Mouse (Mus musculus) neural tube, embryonic 13.5 days (tissue): Measurements from ENCODE around the gene Kcnma1. TPM values are rescaled to one million over a fixed set of nuclear protein-coding genes. Genes with fewer than 3 reads are reported as not detected.

Source experiments
- ATAC-seq: fragments of 200-750 bp; cut with Nextera tagmentation; 2 replicates; pipeline ENCODE4 v1.8.0; 2017; ENCODE audit warnings: low read depth, mild to moderate bottlenecking, moderate TSS enrichment, moderate library complexity
- H3K27ac ChIP-seq: fragments of 300-500 bp; sonication (generic); replicated peaks from 2 replicates; pipeline ENCODE4 v1.5.1; 2015; ENCODE audit warnings: moderate library complexity, mild to moderate bottlenecking, inconsistent platforms
- H3K27me3 ChIP-seq: fragments of 300-500 bp; sonication (generic); 2 replicates; pipeline ENCODE4 v1.6.1; 2015; ENCODE audit warnings: mild to moderate bottlenecking, inconsistent platforms
- H3K36me3 ChIP-seq: fragments of 300-500 bp; sonication (generic); 2 replicates; pipeline ENCODE4 v1.6.1; 2015; ENCODE audit warnings: mild to moderate bottlenecking, inconsistent platforms
- H3K4me1 ChIP-seq: fragments of 300-500 bp; sonication (generic); replicated peaks from 2 replicates; pipeline ENCODE4 v1.6.1; 2015; ENCODE audit warnings: inconsistent platforms
- H3K4me2 ChIP-seq: fragments of 300-500 bp; sonication (generic); 2 replicates; pipeline ENCODE4 v1.6.1; 2015; ENCODE audit warnings: inconsistent platforms, mild to moderate bottlenecking, moderate library complexity
- H3K4me3 ChIP-seq: fragments of 300-500 bp; sonication (generic); 2 replicates; pipeline ENCODE4 v1.5.1; 2015; ENCODE audit warnings: mild to moderate bottlenecking, inconsistent platforms
- H3K9ac ChIP-seq: fragments of 300-500 bp; sonication (generic); 2 replicates; pipeline ENCODE4 v1.6.1; 2015; ENCODE audit warnings: moderate library complexity, mild to moderate bottlenecking, inconsistent platforms
- H3K9me3 ChIP-seq: fragments of 300-500 bp; sonication (generic); 2 replicates; pipeline ENCODE4 v1.6.1; 2016; ENCODE audit warnings: inconsistent platforms
- WGBS: fragments of 180-500 bp; shearing (Covaris S2); methylation state at CpG from one replicate; pipeline ENCODE4 v1.1.7; 2015; 5-methylcytosine and 5-hydroxymethylcytosine counted together
- polyA plus RNA-seq: library from polyadenylated mRNA; unstranded; fragments of >200 nt; fragmentation: Nextera tagmentation; extraction: Ambion mirVana; gene quantifications from 2 replicates; pipeline ENCODE4 v1.2.1, GENCODE M21; 2015

Kcnma1 gene
- polyA plus RNA-seq, 1 experiment from 2014 or later: 13.1 TPM

- H3K9me3 ChIP-seq: no peaks in the 10 kb centered on the region
- no peak for ATAC-seq
These were observed 118.3 kb downstream of the Kcnma1 start for GRCm38 (mm10) chr14:23896036-23896435.

GRCm38 (mm10) chr14:23886112-23886511 is 128.2 kb downstream of the Kcnma1 start:
- H3K4me2 ChIP-seq: no peak overlapping the region
- WGBS: 88% methylated on average over 4 of the region's 4 CpGs
- H3K9ac ChIP-seq: no peak overlapping the region
- H3K36me3 ChIP-seq: no peaks in the 10 kb centered on the region
- no peak overlapping the region for H3K27ac ChIP-seq
- no peaks in the 10 kb centered on the region for H3K4me1 ChIP-seq
- H3K27me3 ChIP-seq: no peaks in the 10 kb centered on the region
- H3K4me3 ChIP-seq: no peak overlapping the region
- no peak for ATAC-seq
- no peaks in the 10 kb centered on the region for H3K9me3 ChIP-seq

More at GRCm38 (mm10) chr14:23896036-23896435, 118.3 kb downstream of the Kcnma1 start:
- H3K9ac ChIP-seq: no peak overlapping the region
- H3K4me1 ChIP-seq: no peaks in the 10 kb centered on the region; the same call in 1 of the 2 replicates
- H3K36me3 ChIP-seq: no peaks in the 10 kb centered on the region
- no peak overlapping the region for H3K4me3 ChIP-seq
- WGBS: 63% methylated on average over 3 of the region's 3 CpGs
- no peaks in the 10 kb centered on the region for H3K27me3 ChIP-seq
- H3K4me2 ChIP-seq: no peak overlapping the region
- no peak overlapping the region for H3K27ac ChIP-seq

GRCm38 (mm10) chr14:23885539-23885938 is 128.8 kb downstream of the Kcnma1 start:
- no peak overlapping the region for H3K27ac ChIP-seq
- H3K36me3 ChIP-seq: no peaks in the 10 kb centered on the region
- no peak for ATAC-seq
- no peak overlapping the region for H3K4me3 ChIP-seq
- 64% methylated on average over 6 of the region's 6 CpGs for WGBS
- H3K4me2 ChIP-seq: no peak overlapping the region
- H3K27me3 ChIP-seq: no peaks in the 10 kb centered on the region
- no peaks in the 10 kb centered on the region for H3K9me3 ChIP-seq
- H3K4me1 ChIP-seq: no peaks in the 10 kb centered on the region
- no peak overlapping the region for H3K9ac ChIP-seq

- Histone ChIP-seq H3K4me1 (no peaks in the 10 kb centered on the region), H3K9me3 (no peaks in the 10 kb centered on the region), H3K27me3 (no peaks in the 10 kb centered on the region), H3K4me2 (no peak overlapping the region), H3K27ac (no peak overlapping the region), H3K36me3 (no peaks in the 10 kb centered on the region), H3K4me3 (no peak overlapping the region), H3K9ac (no peak overlapping the region)
- 88% methylated on average over 4 of the region's 4 CpGs for WGBS
- ATAC-seq: no peak
These were observed 129.2 kb downstream of the Kcnma1 start for GRCm38 (mm10) chr14:23885071-23885470.

- 73% methylated on average over 1 of the region's 1 CpGs for whole genome bisulfite sequencing
- H3K9me3 ChIP-seq: no peaks in the 10 kb centered on the region
- H3K27me3 ChIP-seq: no peaks in the 10 kb centered on the region
- ATAC-seq: no peak
- no peak overlapping the region for H3K4me2 ChIP-seq
- H3K9ac ChIP-seq: no peak overlapping the region
- H3K4me1 ChIP-seq: no peaks in the 10 kb centered on the region
- H3K36me3 ChIP-seq: no peaks in the 10 kb centered on the region
- no peak overlapping the region for H3K27ac ChIP-seq
- no peak overlapping the region for H3K4me3 ChIP-seq
These were observed 132.3 kb downstream of the Kcnma1 start for GRCm38 (mm10) chr14:23882001-23882400.

GRCm38 (mm10) chr14:23879331-23879730 is 135.0 kb downstream of the Kcnma1 start:
- 90% methylated on average over 3 of the region's 3 CpGs for WGBS
- Histone ChIP-seq H3K27me3 (no peaks in the 10 kb centered on the region), H3K9ac (no peak overlapping the region), H3K27ac (no peak overlapping the region), H3K36me3 (no peaks in the 10 kb centered on the region), H3K4me1 (no peaks in the 10 kb centered on the region), H3K4me2 (no peak overlapping the region), H3K4me3 (no peak overlapping the region), H3K9me3 (no peaks in the 10 kb centered on the region)
- ATAC-seq: no peak

GRCm38 (mm10) chr14:23877561-23877960 is 136.7 kb downstream of the Kcnma1 start:
- no peak overlapping the region for H3K9ac ChIP-seq
- H3K4me3 ChIP-seq: no peak overlapping the region
- no peaks in the 10 kb centered on the region for H3K36me3 ChIP-seq
- no peak overlapping the region for H3K27ac ChIP-seq
- no peaks in the 10 kb centered on the region for H3K27me3 ChIP-seq
- no peak overlapping the region for H3K4me2 ChIP-seq
- H3K4me1 ChIP-seq: no peaks in the 10 kb centered on the region
- WGBS: 76% methylated on average over 5 of the region's 5 CpGs
- no peak for ATAC-seq
- H3K9me3 ChIP-seq: no peaks in the 10 kb centered on the region

- ATAC-seq: no peak
- Histone ChIP-seq H3K36me3 (no peaks in the 10 kb centered on the region), H3K4me1 (peaks cover 15% of the 10 kb centered on the region), H3K9me3 (no peaks in the 10 kb centered on the region), H3K9ac (no peak overlapping the region), H3K27me3 (no peaks in the 10 kb centered on the region), H3K27ac (no peak overlapping the region), H3K4me2 (no peak overlapping the region), H3K4me3 (no peak overlapping the region)
- 78% methylated on average over 2 of the region's 2 CpGs for WGBS
These were observed 139.7 kb downstream of the Kcnma1 start for GRCm38 (mm10) chr14:23874545-23874944.

- Histone ChIP-seq H3K36me3 (no peaks in the 10 kb centered on the region), H3K9me3 (no peaks in the 10 kb centered on the region), H3K27ac (no peak overlapping the region), H3K4me3 (no peak overlapping the region), H3K4me1 (no peaks in the 10 kb centered on the region), H3K4me2 (no peak overlapping the region), H3K27me3 (no peaks in the 10 kb centered on the region), H3K9ac (no peak overlapping the region)
- 85% methylated on average over 4 of the region's 4 CpGs for WGBS
- ATAC-seq: no peak
These were observed 157.3 kb downstream of the Kcnma1 start for GRCm38 (mm10) chr14:23857034-23857433.

- no peaks in the 10 kb centered on the region for H3K4me1 ChIP-seq
- H3K36me3 ChIP-seq: no peaks in the 10 kb centered on the region
- no peaks in the 10 kb centered on the region for H3K9me3 ChIP-seq
- no peak overlapping the region for H3K4me3 ChIP-seq
- WGBS: 92% methylated on average over 2 of the region's 2 CpGs
- H3K27me3 ChIP-seq: no peaks in the 10 kb centered on the region
- ATAC-seq: no peak
- H3K4me2 ChIP-seq: no peak overlapping the region
- H3K27ac ChIP-seq: no peak overlapping the region
- no peak overlapping the region for H3K9ac ChIP-seq
These were observed 159.3 kb downstream of the Kcnma1 start for GRCm38 (mm10) chr14:23854946-23855345.

GRCm38 (mm10) chr14:23848529-23849141 is 165.7 kb downstream of the Kcnma1 start:
- peaks cover 15% of the 10 kb centered on the region for H3K4me1 ChIP-seq
- ATAC-seq: peak; percentile 84
- H3K36me3 ChIP-seq: no peaks in the 10 kb centered on the region
- no peaks in the 10 kb centered on the region for H3K27me3 ChIP-seq
- H3K4me2 ChIP-seq: 0 out of 2 replicates have a peak overlapping the region, but pooled peaks have one; percentile 4
- 0 out of 2 replicates have a peak overlapping the region, but pooled peaks have one; percentile 22 for H3K9ac ChIP-seq
- no peak overlapping the region for H3K4me3 ChIP-seq
- 13% methylated on average over 6 of the region's 6 CpGs for WGBS
- peak overlapping the region; percentile 15; the same call in 1 of the 2 replicates for H3K27ac ChIP-seq
- no peaks in the 10 kb centered on the region for H3K9me3 ChIP-seq

- WGBS: 75% methylated on average over 4 of the region's 4 CpGs
- no peaks in the 10 kb centered on the region for H3K27me3 ChIP-seq
These were observed 167.6 kb downstream of the Kcnma1 start for GRCm38 (mm10) chr14:23846706-23847105.

GRCm38 (mm10) chr14:23842025-23842424 is 172.3 kb downstream of the Kcnma1 start:
- ATAC-seq: no peak

More at GRCm38 (mm10) chr14:23846706-23847105, 167.6 kb downstream of the Kcnma1 start:
- H3K4me3 ChIP-seq: no peak overlapping the region
- no peak overlapping the region for H3K27ac ChIP-seq
- H3K9ac ChIP-seq: no peak overlapping the region
- H3K9me3 ChIP-seq: no peaks in the 10 kb centered on the region
- peaks cover 15% of the 10 kb centered on the region for H3K4me1 ChIP-seq
- no peaks in the 10 kb centered on the region for H3K36me3 ChIP-seq
- no peak for ATAC-seq
- no peak overlapping the region for H3K4me2 ChIP-seq

More at GRCm38 (mm10) chr14:23842025-23842424, 172.3 kb downstream of the Kcnma1 start:
- WGBS: 85% methylated on average over 3 of the region's 3 CpGs
- Histone ChIP-seq H3K9ac (no peak overlapping the region), H3K4me1 (peaks cover 13% of the 10 kb centered on the region), H3K4me3 (no peak overlapping the region), H3K27ac (no peak overlapping the region), H3K36me3 (no peaks in the 10 kb centered on the region), H3K27me3 (no peaks in the 10 kb centered on the region), H3K4me2 (no peak overlapping the region), H3K9me3 (no peaks in the 10 kb centered on the region)
